Mouse (Mus musculus): ENCODE results near the gene Masp2.

DNA sequence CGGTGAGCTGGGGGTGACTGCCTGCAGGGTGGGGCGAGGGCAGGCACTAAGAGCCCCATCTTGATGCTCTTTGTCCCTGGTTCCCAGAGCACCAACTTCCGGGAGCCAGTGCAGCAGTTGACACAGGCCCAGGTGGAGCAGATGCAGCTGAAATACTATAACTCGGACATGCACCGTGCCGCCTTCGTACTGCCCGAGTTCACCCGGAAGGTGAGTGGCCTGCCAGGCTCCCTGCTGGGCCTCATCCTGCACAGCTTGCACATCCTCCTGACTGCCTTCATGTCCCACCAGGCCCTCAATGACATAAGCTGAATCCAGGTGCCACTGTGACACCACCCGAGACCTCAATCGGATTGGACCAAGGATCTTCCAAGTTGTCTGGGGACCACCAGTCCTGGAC is 8.4 kb upstream of the Masp2 start:
- no peak for TF ChIP-seq POLR2A (IDR thresholded peaks at IDR 0.05; ENCODE audit: borderline replicate concordance, low read depth, low read length)
- TF ChIP-seq CTCF (IDR thresholded peaks at IDR 0.05; ENCODE audit: low read depth, low read length) = no peak

Data from bone marrow macrophage, adult 2 months (primary cell).